Mouse (Mus musculus) left cerebral cortex, postnatal 10 days (tissue): ENCODE results near the gene Vmn1r52. TPM values are rescaled to one million over a fixed set of nuclear protein-coding genes. Genes with fewer than 3 reads are reported as not detected.
"Not testable (repeated sequence)": the region's sequence is repeated elsewhere in the genome, so short reads cannot be mapped to it uniquely, and the experiment has no call there.

Experiments used
- DNase-seq, 2 experiments: peaks; one replicate each; pipeline ENCODE4 v3.0.0; 2021 to 2022; ENCODE audit warnings: low spot score in 2 of 2, mixed read lengths in 1 of 2; ENCODE audit errors: extremely low spot score in 1 of 2
- intact Hi-C: fragments of 180-260 bp; cut with DNase I; formaldehyde crosslinking; loops from one replicate; pipeline ENCODE4 v1.15.1; 2025
- total RNA-seq, 2 experiments: library from RNA; stranded (reverse); gene quantifications; 2 replicates each; pipeline ENCODE4 v1.2.3; 2021

Gene Vmn1r52
- not detected for total RNA-seq

DNA sequence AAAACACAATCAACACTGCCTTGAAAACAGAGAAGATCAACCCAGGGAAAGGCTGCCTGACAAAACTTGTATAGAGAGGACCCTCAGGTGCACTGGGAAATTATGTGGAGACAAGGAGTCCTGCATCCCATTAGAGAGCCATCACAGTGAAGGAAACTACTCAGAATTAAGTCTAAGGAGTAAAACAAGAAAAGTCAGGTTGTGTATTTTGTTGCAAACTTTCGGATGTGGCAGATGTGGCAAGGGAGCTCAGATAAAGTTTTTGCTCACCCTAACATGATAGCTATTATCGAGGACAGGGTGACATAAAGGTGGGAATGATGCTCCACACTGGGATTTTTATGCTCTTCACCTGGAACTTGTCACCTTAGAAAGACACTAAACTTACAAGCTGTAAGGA, at the start of gene Vmn1r52:
TSS of gene Vmn1r52 (plus strand) at position 301 of the 400 bp plus-strand sequence.
- DNase-seq, result no peak
- intact Hi-C loops, result no loop called here

GRCm38 (mm10) chr6:90160139-90160538, 14.5 kb upstream of the Vmn1r52 start:
- intact Hi-C loops, result no loop called here
- no peak for DNase-seq

- intact Hi-C loops, DNase-seq: not testable (repeated sequence)
Observed at GRCm38 (mm10) chr6:90202493-90202892, 27.9 kb downstream of the Vmn1r52 start, which contains the start of gene V1ra8. Gene V1ra8 (plus strand): TSS chr6:90202793.

DNA sequence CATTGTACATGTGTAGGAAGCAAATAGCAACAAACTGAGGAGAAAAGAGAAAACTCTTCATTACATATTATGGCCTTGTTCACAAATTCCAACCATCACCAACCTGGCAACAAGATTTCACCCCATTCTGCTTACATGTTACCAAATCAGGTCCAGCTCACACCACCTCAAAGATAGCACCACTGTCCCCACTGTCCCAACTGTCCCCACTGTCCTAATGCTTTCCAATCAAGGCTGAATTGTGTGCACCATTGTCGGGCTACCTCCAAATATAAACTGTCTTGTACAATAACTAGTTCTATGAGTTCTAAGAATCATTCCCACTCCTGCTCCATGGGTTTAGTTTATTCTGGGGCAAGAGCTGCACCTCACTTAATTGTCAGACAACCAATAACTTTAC, 49.7 kb downstream of the Vmn1r52 start, which contains the start of gene Vmn1r53:
TSS of gene Vmn1r53 (minus strand) at position 101 of the 400 bp plus-strand sequence.
- intact Hi-C loops, result no loop called here
- no peak for DNase-seq

Other genes starting within 250 kb of the Vmn1r52 start
- not detected for gene Vmn1r45, start 234.2 kb upstream of the Vmn1r52 start, total RNA-seq
- gene Vmn1r46, start 205.5 kb upstream of the Vmn1r52 start, total RNA-seq, result not detected
- gene Vmn1r47, start 158.7 kb upstream of the Vmn1r52 start, total RNA-seq, result under 1 TPM in 1 of 2 experiments, not detected in 1; 0.04 TPM
- gene Vmn1r48, start 138.0 kb upstream of the Vmn1r52 start, total RNA-seq, result not detected
- not detected for gene Vmn1r49, start 96.3 kb upstream of the Vmn1r52 start, total RNA-seq
- gene Vmn1r50, start 73.4 kb upstream of the Vmn1r52 start, total RNA-seq, result not detected
- gene Vmn1r51, start 52.2 kb upstream of the Vmn1r52 start, total RNA-seq, result not detected
- not detected for gene V1ra8, start 28.0 kb downstream of the Vmn1r52 start, total RNA-seq
- gene Vmn1r53, start 49.6 kb downstream of the Vmn1r52 start, total RNA-seq, result not detected
- gene Vmn1r54, start 71.5 kb downstream of the Vmn1r52 start, total RNA-seq, result not detected
- not detected for gene BC048671, start 126.4 kb downstream of the Vmn1r52 start, total RNA-seq
- gene Chst13, start 150.4 kb downstream of the Vmn1r52 start, total RNA-seq, result not detected
- not detected for gene Uroc1, start 158.5 kb downstream of the Vmn1r52 start, total RNA-seq
- gene Zxdc, start 194.7 kb downstream of the Vmn1r52 start, total RNA-seq, result 10 to 100 TPM; 23.8 to 24.0 TPM